Mouse (Mus musculus): ENCODE measurements at regions not wholly inside any gene's neighbourhood (a gene's known extent, or its start where the extent isn't known, plus 50 kb on each side); places are given as distances from the start of the nearest gene placed in this dataset.

DNA sequence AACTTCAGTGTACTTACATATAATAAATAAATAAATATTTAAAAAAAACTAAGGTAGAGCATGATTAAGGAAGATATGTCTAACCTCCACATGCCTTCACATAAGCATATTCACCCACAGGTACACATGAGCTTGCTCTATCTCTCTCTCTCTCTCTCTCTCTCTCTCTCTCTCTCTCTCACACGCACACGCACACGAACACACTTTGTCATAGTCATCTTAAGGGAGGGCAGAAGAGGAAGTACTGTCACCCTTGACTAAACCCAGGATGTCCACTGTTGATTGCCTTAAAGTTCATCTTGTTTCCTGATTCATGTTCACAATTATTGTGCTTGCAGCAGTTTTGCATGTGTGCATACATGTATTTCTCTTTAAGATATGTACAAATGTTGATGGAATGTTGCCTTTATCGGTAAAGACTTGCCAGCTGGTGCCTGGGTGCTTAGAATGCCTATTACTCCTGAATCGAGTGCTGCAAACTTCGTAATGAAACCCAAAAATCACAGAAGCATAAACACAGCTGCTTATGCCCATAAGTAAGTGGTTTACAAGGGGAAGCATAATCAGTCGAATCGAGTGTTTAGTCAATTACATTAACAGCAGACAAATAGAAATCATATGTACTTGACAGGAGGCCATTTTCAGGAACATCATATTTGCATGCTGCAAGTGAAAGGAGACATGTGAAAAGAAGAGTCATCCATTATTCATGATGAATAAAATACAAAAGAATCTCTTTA, 84.3 kb downstream of the Tmem168 start:
- ATAC-seq = no peak
- no peak for TF ChIP-seq CTCF (IDR thresholded peaks at IDR 0.05; ENCODE audit: low read depth)
- Histone ChIP-seq H3K27me3 (replicated peaks; ENCODE audit: control insufficient read depth, insufficient read depth, low read length) (no peaks in the 10 kb centered on the region), H3K9me3 (ENCODE audit: control insufficient read depth) (no peaks in the 10 kb centered on the region), H3K4me2 (replicated peaks; ENCODE audit: low read depth) (no peak overlapping the region), H3K9ac (ENCODE audit: low read depth, low read length) (no peak overlapping the region), H3K4me1 (replicated peaks; ENCODE audit: control insufficient read depth, insufficient read depth, low read length) (no peaks in the 10 kb centered on the region), H3K4me3 (ENCODE audit: low read depth, low read length) (no peak overlapping the region), H3K27ac (ENCODE audit: low read depth, low read length) (no peak overlapping the region), H3K36me3 (ENCODE audit: control insufficient read depth, insufficient read depth) (no peaks in the 10 kb centered on the region)
- 83% methylated on average over 8 of the region's 8 CpGs for WGBS

DNA sequence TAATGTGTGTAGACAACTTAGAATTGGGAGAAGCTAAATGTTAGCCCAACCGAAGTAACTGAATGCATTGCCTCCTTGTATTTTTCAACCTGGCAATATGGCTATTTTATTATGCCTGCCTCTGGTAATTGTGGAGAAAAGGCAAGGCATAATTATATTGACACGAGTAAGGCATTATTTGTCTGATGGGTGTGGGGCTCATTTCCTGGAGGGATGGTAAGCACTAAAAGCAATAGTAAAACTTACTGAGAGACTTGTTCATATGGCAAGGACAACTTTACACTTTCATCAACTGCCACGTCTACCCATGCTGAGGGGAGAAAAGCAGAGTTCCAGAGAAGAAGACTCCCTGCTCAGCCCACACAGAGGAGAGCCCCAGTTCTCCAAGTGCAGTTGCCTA, 93.8 kb downstream of the Tmem168 start:
- no peak for TF ChIP-seq CTCF (IDR thresholded peaks at IDR 0.05; ENCODE audit: low read depth)
- WGBS = 40% methylated on average over 3 of the region's 3 CpGs

DNA sequence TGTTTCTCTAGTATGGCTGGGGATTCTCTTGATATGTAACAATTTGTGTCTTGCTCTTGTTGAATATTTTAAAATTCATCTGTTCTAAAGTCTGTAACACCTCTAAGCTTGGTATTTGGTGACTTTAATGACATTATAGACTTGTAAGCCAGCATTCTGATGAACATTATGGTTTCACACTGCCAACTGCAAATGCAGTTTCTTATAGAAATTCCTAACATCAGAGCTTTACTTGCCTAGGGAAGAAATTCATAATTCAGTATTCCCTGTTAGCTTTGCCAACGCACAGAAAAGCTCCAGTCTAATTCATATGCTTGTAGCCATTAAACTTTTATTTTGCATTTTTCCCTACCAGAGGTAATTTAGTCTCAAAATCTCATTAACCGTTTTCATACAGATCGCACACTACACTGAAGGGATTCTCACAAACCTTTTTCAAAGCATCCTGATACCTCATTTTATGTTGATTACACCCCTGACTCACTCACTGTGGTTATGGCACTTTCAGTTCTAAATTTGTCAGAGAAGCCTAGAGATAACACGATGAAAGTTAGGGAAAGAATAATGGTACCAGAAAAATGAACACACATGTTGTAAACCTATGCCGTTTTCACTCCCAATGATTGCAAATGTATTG, 131.3 kb downstream of the Tmem168 start:
- Histone ChIP-seq H3K27ac (ENCODE audit: low read depth, low read length) (no peak overlapping the region), H3K4me3 (ENCODE audit: low read depth, low read length) (no peak overlapping the region), H3K9ac (ENCODE audit: low read depth, low read length) (no peak overlapping the region), H3K4me2 (replicated peaks; ENCODE audit: low read depth) (no peak overlapping the region), H3K36me3 (ENCODE audit: control insufficient read depth, insufficient read depth) (no peaks in the 10 kb centered on the region), H3K9me3 (ENCODE audit: control insufficient read depth) (no peaks in the 10 kb centered on the region), H3K27me3 (replicated peaks; ENCODE audit: control insufficient read depth, insufficient read depth, low read length) (no peaks in the 10 kb centered on the region), H3K4me1 (replicated peaks; ENCODE audit: control insufficient read depth, insufficient read depth, low read length) (no peaks in the 10 kb centered on the region)
- WGBS = 91% methylated on average over 5 of the region's 5 CpGs
- TF ChIP-seq CTCF (IDR thresholded peaks at IDR 0.05; ENCODE audit: low read depth) = no peak
- no peak for ATAC-seq

More for the DNA sequence above, 93.8 kb downstream of the Tmem168 start:
- no peak overlapping the region for H3K4me2 ChIP-seq (replicated peaks; ENCODE audit: low read depth)
- no peak overlapping the region for H3K27ac ChIP-seq (ENCODE audit: low read depth, low read length)
- no peaks in the 10 kb centered on the region for H3K36me3 ChIP-seq (ENCODE audit: control insufficient read depth, insufficient read depth)
- no peak overlapping the region for H3K9ac ChIP-seq (ENCODE audit: low read depth, low read length)
- no peaks in the 10 kb centered on the region for H3K4me1 ChIP-seq (replicated peaks; ENCODE audit: control insufficient read depth, insufficient read depth, low read length)
- H3K9me3 ChIP-seq (ENCODE audit: control insufficient read depth) = no peaks in the 10 kb centered on the region
- H3K4me3 ChIP-seq (ENCODE audit: low read depth, low read length) = no peak overlapping the region
- ATAC-seq = 0 out of 2 replicates have a peak, but pooled peaks have one; percentile 28
- H3K27me3 ChIP-seq (replicated peaks; ENCODE audit: control insufficient read depth, insufficient read depth, low read length) = no peaks in the 10 kb centered on the region

GRCm38 (mm10) chr6:13449160-13449787, 158.6 kb downstream of the Tmem168 start:
- ATAC-seq = no peak
- TF ChIP-seq CTCF (IDR thresholded peaks at IDR 0.05; ENCODE audit: low read depth) = no peak
- WGBS = 84% methylated on average over 3 of the region's 3 CpGs
- Histone ChIP-seq H3K4me1 (replicated peaks; ENCODE audit: control insufficient read depth, insufficient read depth, low read length) (no peaks in the 10 kb centered on the region), H3K27me3 (replicated peaks; ENCODE audit: control insufficient read depth, insufficient read depth, low read length) (no peaks in the 10 kb centered on the region), H3K9me3 (ENCODE audit: control insufficient read depth) (no peaks in the 10 kb centered on the region), H3K9ac (ENCODE audit: low read depth, low read length) (no peak overlapping the region), H3K4me2 (replicated peaks; ENCODE audit: low read depth) (no peak overlapping the region), H3K27ac (ENCODE audit: low read depth, low read length) (no peak overlapping the region), H3K4me3 (ENCODE audit: low read depth, low read length) (no peak overlapping the region), H3K36me3 (ENCODE audit: control insufficient read depth, insufficient read depth) (no peaks in the 10 kb centered on the region)

DNA sequence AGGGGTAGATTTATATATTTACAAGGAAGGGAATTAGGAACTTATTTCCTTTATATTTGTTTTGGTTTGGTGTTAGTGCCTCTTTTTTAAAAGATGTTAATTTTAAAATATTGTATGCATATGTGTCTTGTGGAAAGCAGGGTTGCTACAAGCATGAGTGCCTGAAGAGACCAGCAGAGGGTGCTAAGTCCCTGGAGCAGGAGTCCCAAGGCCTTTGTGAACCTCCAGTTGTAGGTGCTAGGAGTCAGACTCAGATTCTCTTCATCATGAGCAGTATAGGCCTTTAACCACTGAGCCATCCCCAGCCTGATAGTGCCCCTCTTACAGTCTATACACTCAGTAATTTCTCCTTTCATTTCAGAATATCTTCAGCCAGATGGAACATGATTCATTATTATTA, 189.0 kb upstream of the Vwde start:
- Histone ChIP-seq H3K27ac (ENCODE audit: low read depth, low read length) (no peak overlapping the region), H3K4me1 (replicated peaks; ENCODE audit: control insufficient read depth, insufficient read depth, low read length) (no peaks in the 10 kb centered on the region), H3K4me2 (replicated peaks; ENCODE audit: low read depth) (no peak overlapping the region), H3K9me3 (ENCODE audit: control insufficient read depth) (no peaks in the 10 kb centered on the region), H3K4me3 (ENCODE audit: low read depth, low read length) (no peak overlapping the region), H3K27me3 (replicated peaks; ENCODE audit: control insufficient read depth, insufficient read depth, low read length) (no peaks in the 10 kb centered on the region), H3K36me3 (ENCODE audit: control insufficient read depth, insufficient read depth) (no peaks in the 10 kb centered on the region), H3K9ac (ENCODE audit: low read depth, low read length) (no peak overlapping the region)
- TF ChIP-seq CTCF (IDR thresholded peaks at IDR 0.05; ENCODE audit: low read depth) = peak; percentile 65
- no peak for ATAC-seq

- H3K4me1 ChIP-seq (replicated peaks; ENCODE audit: control insufficient read depth, insufficient read depth, low read length) = no peaks in the 10 kb centered on the region
- WGBS = 79% methylated on average over 3 of the region's 3 CpGs
- no peak for ATAC-seq
- H3K27me3 ChIP-seq (replicated peaks; ENCODE audit: control insufficient read depth, insufficient read depth, low read length) = no peaks in the 10 kb centered on the region
- no peak overlapping the region for H3K27ac ChIP-seq (ENCODE audit: low read depth, low read length)
- no peaks in the 10 kb centered on the region for H3K36me3 ChIP-seq (ENCODE audit: control insufficient read depth, insufficient read depth)
- no peak for TF ChIP-seq CTCF (IDR thresholded peaks at IDR 0.05; ENCODE audit: low read depth)
- H3K4me3 ChIP-seq (ENCODE audit: low read depth, low read length) = no peak overlapping the region
- H3K9ac ChIP-seq (ENCODE audit: low read depth, low read length) = no peak overlapping the region
- no peaks in the 10 kb centered on the region for H3K9me3 ChIP-seq (ENCODE audit: control insufficient read depth)
- H3K4me2 ChIP-seq (replicated peaks; ENCODE audit: low read depth) = no peak overlapping the region
These were observed 188.3 kb upstream of the Vwde start for GRCm38 (mm10) chr6:13413092-13413491.

Data from intestine, postnatal 0 days (tissue).